Mouse (Mus musculus) thymus, adult 2 months (tissue): ENCODE measurements around the gene Upp2. TPM values are rescaled to one million over a fixed set of nuclear protein-coding genes. Genes with fewer than 3 reads are reported as not detected.

Source experiments
- DNase-seq: peaks from one replicate; pipeline ENCODE4 v3.0.0; 2021
- H3K27ac ChIP-seq: fragments of 200-500 bp; 2 replicates; pipeline ENCODE4 v1.5.1; 2012; ENCODE audit warnings: low read length, control low read depth; ENCODE audit not compliant: control insufficient read depth, insufficient read depth
- H3K27me3 ChIP-seq: fragments of 200-500 bp; 2 replicates; pipeline ENCODE4 v1.6.1; 2012; ENCODE audit warnings: mild to moderate bottlenecking, low read length, moderate library complexity, mixed read lengths; ENCODE audit not compliant: control insufficient read depth, insufficient read depth
- H3K36me3 ChIP-seq: fragments of 200-500 bp; 2 replicates; pipeline ENCODE4 v1.6.1; 2012; ENCODE audit warnings: mild to moderate bottlenecking, low read length, moderate library complexity; ENCODE audit not compliant: control insufficient read depth, insufficient read depth
- H3K4me1 ChIP-seq: fragments of 200-500 bp; replicated peaks from 2 replicates; pipeline ENCODE4 v1.6.1; 2012; ENCODE audit warnings: low read length; ENCODE audit not compliant: control insufficient read depth, insufficient read depth
- H3K4me3 ChIP-seq: fragments of 200-500 bp; 2 replicates; pipeline ENCODE4 v1.5.1; 2012; ENCODE audit warnings: mild to moderate bottlenecking, low read length, control low read depth, moderate library complexity; ENCODE audit not compliant: control insufficient read depth, insufficient read depth
- CTCF ChIP-seq: fragments of 200-500 bp; IDR thresholded peaks from 2 replicates; pipeline ENCODE4 v1.5.1; 2012; ENCODE audit warnings: mild to moderate bottlenecking, control low read depth, low read length, moderate library complexity, borderline replicate concordance; ENCODE audit not compliant: control insufficient read depth, poor library complexity, insufficient read depth; ENCODE audit errors: extremely low read depth
- POLR2A ChIP-seq: fragments of 200-500 bp; IDR thresholded peaks from 2 replicates; pipeline ENCODE4 v1.6.1; 2012; ENCODE audit warnings: mild to moderate bottlenecking, low read length, control low read depth, moderate library complexity; ENCODE audit not compliant: control insufficient read depth, poor library complexity, insufficient read depth; ENCODE audit errors: extremely low read depth
- WGBS: fragments of 180-500 bp; shearing (Covaris S2); methylation state at CpG from one replicate; pipeline ENCODE4 v1.1.7; 2018; 5-methylcytosine and 5-hydroxymethylcytosine counted together
- polyA plus RNA-seq: library from polyadenylated mRNA; depleted of rRNA; stranded (reverse); fragments of >200 nt; gene quantifications from 2 replicates; pipeline ENCODE4 v1.2.3, GENCODE M21; 2012

Gene Upp2
- polyA plus RNA-seq, 1 experiment, result 1.8 TPM

- no peak for DNase-seq
- no peak overlapping the region for H3K27ac ChIP-seq
- TF ChIP-seq POLR2A, result no peak
- TF ChIP-seq CTCF, result no peak
- no peaks in the 10 kb centered on the region for H3K36me3 ChIP-seq
- no peaks in the 10 kb centered on the region for H3K27me3 ChIP-seq
- 91% methylated on average over 3 of the region's 3 CpGs for WGBS
- H3K4me3 ChIP-seq, result no peak overlapping the region
- no peaks in the 10 kb centered on the region for H3K4me1 ChIP-seq
Measured at GRCm38 (mm10) chr2:58754736-58755135, 187.6 kb downstream of the Upp2 start.

GRCm38 (mm10) chr2:58758081-58758480 lies 191.0 kb downstream of the Upp2 start:
- WGBS, result 89% methylated on average over 2 of the region's 2 CpGs
- Histone ChIP-seq H3K27ac (no peak overlapping the region), H3K4me3 (no peak overlapping the region), H3K4me1 (no peaks in the 10 kb centered on the region), H3K27me3 (no peaks in the 10 kb centered on the region), H3K36me3 (no peaks in the 10 kb centered on the region)
- TF ChIP-seq CTCF (no peak), POLR2A (no peak)
- no peak for DNase-seq

DNA sequence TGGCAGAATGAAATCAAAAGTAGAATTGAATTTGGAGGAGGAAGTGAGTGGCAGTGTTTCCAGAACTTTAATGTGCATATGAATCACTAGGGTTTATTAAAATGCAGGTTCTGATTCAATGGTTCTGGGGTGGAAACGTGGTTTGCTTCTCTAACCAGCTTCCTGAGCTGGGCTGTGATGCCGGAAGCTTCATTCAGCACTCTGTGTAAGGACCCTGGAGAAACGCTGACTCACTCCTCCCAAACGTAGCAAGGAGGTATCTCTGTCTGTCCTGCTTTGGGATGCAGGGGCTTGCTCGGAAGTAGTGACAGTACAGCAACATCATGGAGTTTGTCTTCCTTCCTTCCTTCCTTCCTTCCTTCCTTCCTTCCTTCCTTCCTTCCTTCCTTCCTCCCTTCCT lies 192.6 kb downstream of the Upp2 start:
- Histone ChIP-seq H3K36me3 (no peaks in the 10 kb centered on the region), H3K27me3 (no peaks in the 10 kb centered on the region), H3K4me3 (no peak overlapping the region), H3K4me1 (no peaks in the 10 kb centered on the region), H3K27ac (no peak overlapping the region)
- DNase-seq, result no peak
- TF ChIP-seq POLR2A (no peak), CTCF (no peak)
- WGBS, result 24% methylated on average over 5 of the region's 5 CpGs

DNA sequence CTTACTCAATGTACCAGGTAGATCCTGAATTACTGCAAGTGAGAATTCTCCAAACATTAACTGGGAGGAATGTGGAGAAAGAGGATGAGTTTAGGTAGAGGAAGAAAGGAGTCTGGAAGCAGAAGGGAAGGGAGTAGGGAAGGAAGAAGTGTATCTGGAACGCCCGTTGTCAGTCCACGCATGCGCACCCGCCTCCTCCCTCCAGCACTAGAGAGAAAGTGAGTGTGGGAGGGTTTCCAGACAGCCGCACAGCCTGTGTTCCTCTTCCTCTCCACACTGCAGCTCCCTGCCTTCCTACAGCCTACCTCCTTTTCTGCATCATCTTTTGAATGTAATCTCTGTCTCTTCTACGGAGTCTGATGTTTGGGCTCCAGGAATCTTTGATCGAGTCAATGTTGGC lies 198.0 kb downstream of the Upp2 start:
- Histone ChIP-seq H3K4me1 (no peaks in the 10 kb centered on the region), H3K27me3 (no peaks in the 10 kb centered on the region), H3K4me3 (no peak overlapping the region), H3K27ac (no peak overlapping the region), H3K36me3 (no peaks in the 10 kb centered on the region)
- 84% methylated on average over 8 of the region's 8 CpGs for WGBS
- no peak for DNase-seq
- TF ChIP-seq CTCF (no peak), POLR2A (no peak)

DNA sequence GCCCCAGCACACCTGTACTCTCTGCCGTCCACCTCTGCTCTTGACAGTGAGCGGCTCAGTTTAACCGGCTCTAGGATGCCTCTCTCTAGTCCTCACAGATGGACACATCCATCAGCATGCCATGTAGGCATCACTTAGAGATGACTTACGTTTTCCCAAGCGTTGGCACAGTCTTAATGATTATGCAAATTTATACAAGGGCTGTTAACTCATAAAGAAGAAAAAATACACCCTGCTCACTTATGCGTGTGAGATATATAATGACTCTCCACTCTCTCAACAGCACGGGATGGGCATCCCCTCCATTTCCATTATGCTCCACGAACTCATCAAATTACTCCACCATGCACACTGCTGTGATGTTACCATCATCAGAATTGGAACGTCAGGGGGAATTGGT lies 206.7 kb downstream of the Upp2 start:
- Histone ChIP-seq H3K4me3 (no peak overlapping the region), H3K36me3 (no peaks in the 10 kb centered on the region), H3K27me3 (no peaks in the 10 kb centered on the region), H3K4me1 (no peaks in the 10 kb centered on the region), H3K27ac (no peak overlapping the region)
- no peak for DNase-seq
- TF ChIP-seq CTCF (no peak), POLR2A (no peak)
- 89% methylated on average over 9 of the region's 9 CpGs for WGBS

DNA sequence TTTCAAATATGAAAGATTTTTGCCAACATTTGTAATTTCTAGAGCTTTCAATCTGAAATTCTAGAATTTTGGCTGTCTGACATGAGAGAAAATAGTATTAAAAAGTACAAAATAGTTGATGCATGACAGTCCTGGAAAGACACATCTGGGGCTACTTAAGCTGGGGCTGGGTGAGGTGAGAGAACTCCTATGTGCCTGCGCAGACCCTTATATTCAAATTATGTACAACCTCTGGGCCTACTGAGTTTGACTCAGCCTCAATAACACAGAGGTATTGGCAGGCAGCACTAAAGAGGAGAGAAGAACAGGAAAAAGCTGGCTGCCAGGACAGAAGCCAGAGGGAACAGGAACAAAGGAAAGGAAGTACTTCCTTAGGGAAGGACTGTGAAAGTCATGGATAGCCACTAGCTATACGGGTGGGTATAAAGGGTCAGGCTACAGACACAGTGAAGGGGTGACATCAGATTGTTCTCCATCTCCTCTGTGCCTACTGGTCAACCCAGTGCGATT lies 211.9 kb downstream of the Upp2 start:
- no peak for DNase-seq
- H3K36me3 ChIP-seq, result no peaks in the 10 kb centered on the region
- no peak overlapping the region for H3K27ac ChIP-seq
- no peaks in the 10 kb centered on the region for H3K4me1 ChIP-seq
- H3K4me3 ChIP-seq, result no peak overlapping the region
- 88% methylated on average over 3 of the region's 3 CpGs for WGBS
- TF ChIP-seq POLR2A, result no peak
- H3K27me3 ChIP-seq, result no peaks in the 10 kb centered on the region

DNA sequence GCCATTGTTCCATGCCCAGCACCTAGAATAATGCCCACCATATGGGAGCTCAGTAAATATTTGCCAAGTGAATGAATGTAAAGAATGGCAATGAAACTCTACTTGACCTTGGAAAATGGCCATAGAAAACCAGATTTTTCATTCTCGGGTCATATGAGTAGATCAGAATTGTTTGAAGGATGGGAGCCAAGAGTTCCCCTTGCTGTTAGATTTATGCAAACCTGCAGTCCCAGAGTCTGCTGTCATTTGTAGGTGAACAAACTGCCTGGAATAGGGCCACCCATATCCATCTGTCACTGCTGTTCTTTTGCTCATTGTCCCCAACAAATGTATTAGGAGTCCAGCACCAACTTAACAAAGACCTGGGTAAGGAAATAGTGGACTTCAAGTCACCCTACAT lies 216.4 kb downstream of the Upp2 start:
- 100% methylated on average over 1 of the region's 1 CpGs for WGBS
- Histone ChIP-seq H3K36me3 (no peaks in the 10 kb centered on the region), H3K4me1 (no peaks in the 10 kb centered on the region), H3K27ac (no peak overlapping the region), H3K4me3 (no peak overlapping the region), H3K27me3 (no peaks in the 10 kb centered on the region)
- TF ChIP-seq POLR2A (no peak), CTCF (no peak)
- DNase-seq, result no peak
